Mouse (Mus musculus) regulatory T cell (primary cell): ENCODE measurements around the gene Nrxn3.

Experiments used
- in situ Hi-C: fragments of 300-600 bp; cut with MboI, MseI; formaldehyde crosslinking; loops from one replicate; pipeline ENCODE4 v1.15.1; 2025; ENCODE audit warnings: high pct_unique_total_duplicates

Gene Nrxn3

GRCm38 (mm10) chr12:90281236-90281635 is 1558.6 kb downstream of the Nrxn3 start:
- in situ Hi-C loops, result no loop called here

DNA sequence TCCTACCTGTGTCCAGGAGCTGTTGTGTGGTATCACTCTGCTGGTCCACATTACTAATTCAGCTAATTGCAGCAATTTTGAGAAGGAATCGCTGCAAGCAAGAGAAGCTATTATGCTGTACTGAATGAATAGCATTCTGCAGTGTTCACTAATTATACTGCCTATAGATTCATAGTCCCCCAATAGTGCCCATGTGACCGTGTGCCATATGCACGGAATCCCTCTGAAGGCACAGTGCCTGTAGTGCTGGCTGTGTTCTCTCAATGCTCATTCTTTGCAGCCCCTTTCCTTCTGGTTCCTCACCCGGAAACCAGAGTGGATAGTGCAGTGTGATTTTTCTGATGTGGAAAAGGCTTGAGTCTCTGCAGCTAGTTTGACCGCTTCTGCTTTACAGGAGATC is 1560.3 kb downstream of the Nrxn3 start:
- in situ Hi-C loops, result no loop called here

GRCm38 (mm10) chr12:90302671-90303070 is 1580.0 kb downstream of the Nrxn3 start:
- in situ Hi-C loops, result no loop called here

DNA sequence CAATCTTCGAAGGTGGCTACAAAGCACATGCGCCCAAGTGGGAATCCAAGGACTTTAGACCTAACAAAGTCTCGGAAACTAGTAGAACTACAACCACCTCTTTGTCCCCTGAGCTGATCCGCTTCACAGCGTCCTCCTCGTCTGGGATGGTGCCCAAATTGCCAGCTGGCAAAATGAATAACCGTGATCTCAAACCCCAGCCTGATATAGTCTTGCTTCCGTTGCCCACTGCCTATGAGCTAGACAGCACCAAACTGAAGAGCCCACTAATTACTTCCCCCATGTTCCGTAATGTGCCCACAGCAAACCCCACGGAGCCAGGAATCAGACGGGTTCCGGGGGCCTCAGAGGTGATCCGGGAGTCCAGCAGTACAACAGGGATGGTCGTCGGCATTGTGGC is 1609.1 kb downstream of the Nrxn3 start:
- in situ Hi-C loops, result no loop called here

DNA sequence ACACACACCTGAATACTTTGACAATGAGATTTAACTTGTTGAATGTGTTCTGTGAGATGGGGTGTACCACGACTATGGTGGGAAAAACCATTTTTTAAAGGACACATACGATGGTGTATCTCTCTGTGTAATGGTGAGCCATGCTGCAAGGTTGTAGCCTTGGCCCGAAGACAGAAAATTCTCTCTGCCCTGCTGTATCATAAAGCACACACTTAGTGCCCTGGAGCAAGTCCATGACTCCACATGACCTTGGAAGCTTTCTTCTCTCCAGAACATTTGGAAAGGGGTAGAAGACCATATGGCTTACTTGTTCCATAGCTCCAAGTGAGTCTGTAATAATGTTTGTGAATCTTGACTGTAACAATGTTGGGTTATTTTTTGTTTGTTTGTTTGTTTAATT is 1609.8 kb downstream of the Nrxn3 start:
- in situ Hi-C loops, result no loop called here

GRCm38 (mm10) chr12:90337496-90338228 is 1615.0 kb downstream of the Nrxn3 start:
- in situ Hi-C loops, result no loop called here

GRCm38 (mm10) chr12:90338229-90338557 is 1615.5 kb downstream of the Nrxn3 start:
- in situ Hi-C loops, result no loop called here
